Mouse (Mus musculus): ENCODE data around the gene Stx5a. TPM values are rescaled to one million over a fixed set of nuclear protein-coding genes. Genes with fewer than 3 reads are reported as not detected.

The Stx5a gene
- polyA plus RNA-seq, 1 experiment from 2014 or later = 82.2 TPM

GRCm38 (mm10) chr19:8773409-8773808, 32.2 kb downstream of the Stx5a start:
- TF ChIP-seq CTCF (IDR thresholded peaks at IDR 0.05; ENCODE audit: low read depth) = no peak
- no peak for TF ChIP-seq EP300 (optimal IDR thresholded peaks at IDR 0.05)
- H3K9me3 ChIP-seq (ENCODE audit: control insufficient read depth, low read length) = no peaks in the 10 kb centered on the region
- peak overlapping the region; percentile 82 for H3K4me3 ChIP-seq (ENCODE audit: low read depth, low read length)
- no peak for DNase-seq (ENCODE audit: low spot score)
- no peak for ATAC-seq (ENCODE audit: low FRiP score, low TSS enrichment)
- peak overlapping the region; percentile 95; the same call in 1 of the 2 replicates for H3K9ac ChIP-seq (ENCODE audit: low read length)
- 38% methylated on average over 6 of the region's 6 CpGs for WGBS
- peaks cover 5% of the 10 kb centered on the region for H3K36me3 ChIP-seq (ENCODE audit: control insufficient read depth, insufficient read depth, low read length)
- H3K27ac ChIP-seq (replicated peaks) = peak overlapping the region; percentile 98
- no peaks in the 10 kb centered on the region for H3K27me3 ChIP-seq (ENCODE audit: control insufficient read depth, insufficient read depth, low read length)
- H3K4me2 ChIP-seq (replicated peaks; ENCODE audit: low read depth) = peak overlapping the region; percentile 98
- H3K4me1 ChIP-seq (replicated peaks; ENCODE audit: control insufficient read depth, insufficient read depth) = peaks cover 4% of the 10 kb centered on the region; the same call in 1 of the 2 replicates

- Histone ChIP-seq H3K27ac (replicated peaks) (peak within 1 kb of the TSS; percentile 98), H3K4me1 (replicated peaks; ENCODE audit: control insufficient read depth, insufficient read depth) (peaks cover 4% of the 10 kb centered on the region; the same call in 1 of the 2 replicates), H3K27me3 (ENCODE audit: control insufficient read depth, insufficient read depth, low read length) (no peaks in the 10 kb centered on the region), H3K36me3 (ENCODE audit: control insufficient read depth, insufficient read depth, low read length) (peaks cover 3% of the 10 kb centered on the region; the same call in 1 of the 2 replicates), H3K4me2 (replicated peaks; ENCODE audit: low read depth) (peak within 1 kb of the TSS; percentile 98), H3K4me3 (ENCODE audit: low read depth, low read length) (peak within 1 kb of the TSS; percentile 82), H3K9me3 (ENCODE audit: control insufficient read depth, low read length) (no peaks in the 10 kb centered on the region), H3K9ac (ENCODE audit: low read length) (peak within 1 kb of the TSS; percentile 95)
- 0% methylated on average over 55 of the region's 68 CpGs for WGBS
- peak; percentile 97 for DNase-seq (ENCODE audit: low spot score)
- TF ChIP-seq CTCF (IDR thresholded peaks at IDR 0.05; ENCODE audit: low read depth) (no peak), EP300 (optimal IDR thresholded peaks at IDR 0.05) (peak; percentile 72)
- ATAC-seq (ENCODE audit: low FRiP score, low TSS enrichment) = peak; percentile 91
These were observed 33.0 kb downstream of the Stx5a start, which contains the start of gene Tmem179b for GRCm38 (mm10) chr19:8774086-8774835. Gene Tmem179b (minus strand): TSS chr19:8774467.

- Histone ChIP-seq H3K4me3 (ENCODE audit: low read depth, low read length) (peak overlapping the region; percentile 82), H3K4me2 (replicated peaks; ENCODE audit: low read depth) (peak overlapping the region; percentile 98), H3K36me3 (ENCODE audit: control insufficient read depth, insufficient read depth, low read length) (peaks cover 3% of the 10 kb centered on the region; the same call in 1 of the 2 replicates), H3K9me3 (ENCODE audit: control insufficient read depth, low read length) (no peaks in the 10 kb centered on the region), H3K27me3 (ENCODE audit: control insufficient read depth, insufficient read depth, low read length) (no peaks in the 10 kb centered on the region), H3K4me1 (replicated peaks; ENCODE audit: control insufficient read depth, insufficient read depth) (peaks cover 4% of the 10 kb centered on the region; the same call in 1 of the 2 replicates), H3K27ac (replicated peaks) (peak overlapping the region; percentile 98), H3K9ac (ENCODE audit: low read length) (peak overlapping the region; percentile 95)
- ATAC-seq (ENCODE audit: low FRiP score, low TSS enrichment) (no peak; the same call in 1 of the 2 replicates), DNase-seq (ENCODE audit: low spot score) (no peak)
- under 1% methylated on average over 20 of the region's 20 CpGs for WGBS
- TF ChIP-seq EP300 (optimal IDR thresholded peaks at IDR 0.05) = no peak
These were observed 33.8 kb downstream of the Stx5a start for GRCm38 (mm10) chr19:8774951-8775421.

- Histone ChIP-seq H3K4me3 (ENCODE audit: low read depth, low read length) (peak within 1 kb of the TSS; percentile 71), H3K4me2 (replicated peaks; ENCODE audit: low read depth) (peak within 1 kb of the TSS; percentile 72), H3K27ac (replicated peaks) (peak within 1 kb of the TSS; percentile 75), H3K4me1 (replicated peaks; ENCODE audit: control insufficient read depth, insufficient read depth) (no peaks in the 10 kb centered on the region), H3K27me3 (ENCODE audit: control insufficient read depth, insufficient read depth, low read length) (no peaks in the 10 kb centered on the region), H3K9ac (ENCODE audit: low read length) (peak within 1 kb of the TSS; percentile 76), H3K36me3 (ENCODE audit: control insufficient read depth, insufficient read depth, low read length) (peaks cover 6% of the 10 kb centered on the region; the same call in 1 of the 2 replicates), H3K9me3 (ENCODE audit: control insufficient read depth, low read length) (no peaks in the 10 kb centered on the region)
- DNase-seq (ENCODE audit: low spot score) = peak; percentile 97
- ATAC-seq (ENCODE audit: low FRiP score, low TSS enrichment) = peak; percentile 99
- TF ChIP-seq EP300 (optimal IDR thresholded peaks at IDR 0.05) (no peak), CTCF (IDR thresholded peaks at IDR 0.05; ENCODE audit: low read depth) (peak; percentile 60)
- under 1% methylated on average over 32 of the region's 32 CpGs for WGBS
These were observed 45.0 kb downstream of the Stx5a start, which contains the start of gene Taf6l for GRCm38 (mm10) chr19:8786008-8786781. Gene Taf6l (minus strand): TSS chr19:8786417.

GRCm38 (mm10) chr19:8788521-8788920, 47.3 kb downstream of the Stx5a start:
- no peak overlapping the region for H3K4me3 ChIP-seq (ENCODE audit: low read depth, low read length)
- H3K27me3 ChIP-seq (ENCODE audit: control insufficient read depth, insufficient read depth, low read length) = no peaks in the 10 kb centered on the region
- peaks cover 4% of the 10 kb centered on the region; the same call in 1 of the 2 replicates for H3K36me3 ChIP-seq (ENCODE audit: control insufficient read depth, insufficient read depth, low read length)
- H3K27ac ChIP-seq (replicated peaks) = no peak overlapping the region
- no peak for DNase-seq (ENCODE audit: low spot score)
- ATAC-seq (ENCODE audit: low FRiP score, low TSS enrichment) = no peak
- TF ChIP-seq EP300 (optimal IDR thresholded peaks at IDR 0.05) (no peak), CTCF (IDR thresholded peaks at IDR 0.05; ENCODE audit: low read depth) (no peak)
- H3K4me1 ChIP-seq (replicated peaks; ENCODE audit: control insufficient read depth, insufficient read depth) = no peaks in the 10 kb centered on the region
- H3K4me2 ChIP-seq (replicated peaks; ENCODE audit: low read depth) = no peak overlapping the region
- 21% methylated on average over 3 of the region's 3 CpGs for WGBS
- no peaks in the 10 kb centered on the region for H3K9me3 ChIP-seq (ENCODE audit: control insufficient read depth, low read length)
- no peak overlapping the region for H3K9ac ChIP-seq (ENCODE audit: low read length)

Data from stomach, postnatal 0 days (tissue).